Mouse (Mus musculus) hematopoietic stem cell, adult 5-6 weeks (primary cell): ENCODE measurements around the gene Prss46. TPM values are rescaled to one million over a fixed set of nuclear protein-coding genes. Genes with fewer than 3 reads are reported as not detected.
A peak's percentile ranks its signal among the peaks of the same experiment; 100 is the strongest.
"Not testable (repeated sequence)": the region's sequence is repeated elsewhere in the genome, so short reads cannot be mapped to it uniquely, and the experiment has no call there.

Source experiments
- ATAC-seq, 2 experiments: fragments of 125-278 bp in 1 of 2; replicated peaks in 1 of 2; 2 replicates each; pipeline ENCODE4 v1.8.0; 2016 to 2017; ENCODE audit warnings: inconsistent platforms in 2 of 2, mild to moderate bottlenecking in 2 of 2, moderate number of reproducible peaks in 2 of 2, low read depth in 1 of 2, moderate TSS enrichment in 1 of 2; ENCODE audit not compliant: low FRiP score in 2 of 2, poor library complexity in 2 of 2, severe bottlenecking in 2 of 2, insufficient read depth in 1 of 2, low TSS enrichment in 1 of 2
- total RNA-seq: library from RNA; stranded (forward); fragments of 172-1452, 232-1000 nt; gene quantifications from 2 replicates; pipeline ENCODE4 v1.2.3, GENCODE M21; 2017

The Prss46 gene
- not detected in 2 replicates for total RNA-seq

- no peak for ATAC-seq
Observed at GRCm38 (mm10) chr9:110844206-110844605, at the start of gene Prss46. Gene Prss46 (plus strand): TSS chr9:110844506.

- ATAC-seq: no peak
Observed at GRCm38 (mm10) chr9:110797013-110797412, 47.3 kb upstream of the Prss46 start.

GRCm38 (mm10) chr9:110797866-110798265, 46.4 kb upstream of the Prss46 start, which contains the start of gene Prss42:
Gene Prss42 (plus strand): TSS chr9:110798166.
- no peak for ATAC-seq

- no peak for ATAC-seq
Observed at GRCm38 (mm10) chr9:110800834-110801479, 43.3 kb upstream of the Prss46 start.

- no peak; a peak in 1 of 4 replicates for ATAC-seq
Observed at GRCm38 (mm10) chr9:110803294-110803693, 41.0 kb upstream of the Prss46 start.

GRCm38 (mm10) chr9:110810051-110810450, 34.3 kb upstream of the Prss46 start:
- ATAC-seq: no peak

- ATAC-seq: no peak
Observed at GRCm38 (mm10) chr9:110813789-110814188, 30.5 kb upstream of the Prss46 start, which contains the start of gene Prss44. Gene Prss44 (plus strand): TSS chr9:110813994.

GRCm38 (mm10) chr9:110820546-110820945, 23.8 kb upstream of the Prss46 start:
- not testable (repeated sequence) for ATAC-seq

GRCm38 (mm10) chr9:110821436-110821835, 22.9 kb upstream of the Prss46 start:
- no peak for ATAC-seq

- no peak for ATAC-seq
Observed at GRCm38 (mm10) chr9:110825426-110825825, 18.9 kb upstream of the Prss46 start.

GRCm38 (mm10) chr9:110825832-110826231, 18.5 kb upstream of the Prss46 start:
- ATAC-seq: peak; percentile 76 to 82

- no peak for ATAC-seq
Observed at GRCm38 (mm10) chr9:110826390-110826789, 17.9 kb upstream of the Prss46 start, which contains the start of gene Prss43. Gene Prss43 (plus strand): TSS chr9:110826690.

GRCm38 (mm10) chr9:110833021-110833420, 11.3 kb upstream of the Prss46 start:
- no peak for ATAC-seq

- no peak for ATAC-seq
Observed at GRCm38 (mm10) chr9:110834411-110834810, 9.9 kb upstream of the Prss46 start, which contains the start of gene Prss45. Gene Prss45 (plus strand): TSS chr9:110834588.

- ATAC-seq: no peak
Observed at GRCm38 (mm10) chr9:110834961-110835360, 9.3 kb upstream of the Prss46 start.

GRCm38 (mm10) chr9:110836112-110836511, 8.2 kb upstream of the Prss46 start:
- ATAC-seq: no peak

- ATAC-seq: no peak
Observed at GRCm38 (mm10) chr9:110840905-110841304, 3.4 kb upstream of the Prss46 start.

GRCm38 (mm10) chr9:110841438-110841837, 2.9 kb upstream of the Prss46 start:
- ATAC-seq: peak; percentile 56 to 71; a peak in 3 of 4 replicates

- ATAC-seq: no peak
Observed at GRCm38 (mm10) chr9:110849162-110849561, 4.9 kb downstream of the Prss46 start.
